Mouse (Mus musculus) neutrophil, adult 5-6 weeks (primary cell): ENCODE data around the gene Asb10. TPM values are rescaled to one million over a fixed set of nuclear protein-coding genes. Genes with fewer than 3 reads are reported as not detected.

Experiments
- ATAC-seq: fragments of 151-379, 151-347 bp; 2 replicates; pipeline ENCODE4 v1.8.0; 2017; ENCODE audit warnings: mild to moderate bottlenecking, moderate TSS enrichment; ENCODE audit not compliant: insufficient number of reproducible peaks, poor library complexity, low FRiP score, severe bottlenecking; ENCODE audit errors: extremely low read depth
- total RNA-seq: library from RNA; stranded (forward); fragments of 200-1000 nt; gene quantifications from 2 replicates; pipeline ENCODE4 v1.2.3, GENCODE M21; 2017

Gene Asb10
- total RNA-seq, 1 experiment from 2014 or later = not detected

GRCm38 (mm10) chr5:24499113-24499512 is 41.7 kb downstream of the Asb10 start:
- ATAC-seq = no peak

GRCm38 (mm10) chr5:24497526-24497925 is 43.3 kb downstream of the Asb10 start:
- ATAC-seq = no peak

GRCm38 (mm10) chr5:24496756-24497155 is 44.0 kb downstream of the Asb10 start:
- ATAC-seq = no peak

GRCm38 (mm10) chr5:24495019-24495418 is 45.8 kb downstream of the Asb10 start:
- no peak for ATAC-seq

GRCm38 (mm10) chr5:24492546-24493285 is 48.1 kb downstream of the Asb10 start:
- ATAC-seq = no peak

- no peak for ATAC-seq
Measured at GRCm38 (mm10) chr5:24490413-24490920, 50.3 kb downstream of the Asb10 start.

GRCm38 (mm10) chr5:24486738-24487137 is 54.0 kb downstream of the Asb10 start:
- ATAC-seq = no peak

GRCm38 (mm10) chr5:24486097-24486496 is 54.7 kb downstream of the Asb10 start:
- ATAC-seq = no peak

GRCm38 (mm10) chr5:24484963-24485362 is 55.8 kb downstream of the Asb10 start:
- no peak for ATAC-seq

GRCm38 (mm10) chr5:24483326-24483725 is 57.5 kb downstream of the Asb10 start:
- no peak for ATAC-seq

Other genes starting within 250 kb of the Asb10 start
- gene Kcnh2, start 189.4 kb downstream of the Asb10 start, total RNA-seq = 0.12 TPM in 1 of 2 replicates, not detected in the other
- gene Nos3, start 176.2 kb downstream of the Asb10 start, total RNA-seq = not detected in 2 replicates
- gene Atg9b, start 148.8 kb downstream of the Asb10 start, total RNA-seq = not detected in 2 replicates
- 5.0 and 5.2 TPM in 2 replicates for gene Abcb8, start 147.3 kb downstream of the Asb10 start, total RNA-seq
- 0.23 TPM in 1 of 2 replicates, not detected in the other for gene Asic3, start 127.6 kb downstream of the Asb10 start, total RNA-seq
- gene Cdk5, start 117.4 kb downstream of the Asb10 start, total RNA-seq = 30.0 and 36.6 TPM in 2 replicates
- gene Slc4a2, start 117.1 kb downstream of the Asb10 start, total RNA-seq = 56.8 and 58.0 TPM in 2 replicates
- gene Fastk, start 95.7 kb downstream of the Asb10 start, total RNA-seq = 32.2 and 32.9 TPM in 2 replicates
- gene Tmub1, start 93.1 kb downstream of the Asb10 start, total RNA-seq = 28.2 and 29.4 TPM in 2 replicates
- 26.1 and 28.6 TPM in 2 replicates for gene Agap3, start 88.8 kb downstream of the Asb10 start, total RNA-seq
- gene Gbx1, start 13.8 kb downstream of the Asb10 start, total RNA-seq = not detected in 2 replicates
- gene 4931409K22Rik, start 15.8 kb upstream of the Asb10 start, total RNA-seq = not detected in 2 replicates
- 40.0 and 40.4 TPM in 2 replicates for gene Abcf2, start 36.5 kb upstream of the Asb10 start, total RNA-seq
- gene Chpf2, start 45.8 kb upstream of the Asb10 start, total RNA-seq = 28.4 and 37.9 TPM in 2 replicates
- 0.25 and 1.0 TPM in 2 replicates for gene Smarcd3, start 83.4 kb upstream of the Asb10 start, total RNA-seq
- 95.3 and 96.3 TPM in 2 replicates for gene Nub1, start 144.6 kb upstream of the Asb10 start, total RNA-seq
- 0.12 TPM in 1 of 2 replicates, not detected in the other for gene Wdr86, start 189.7 kb upstream of the Asb10 start, total RNA-seq
- 5.3 TPM in 1 of 2 replicates, not detected in the other for gene Crygn, start 217.0 kb upstream of the Asb10 start, total RNA-seq